Mouse (Mus musculus) embryo, embryonic 10 days (tissue): ENCODE measurements around the gene Ptprn2.

Experiments
- DNase-seq: peaks from one replicate; pipeline ENCODE4 v3.0.0-alpha.2; 2015; ENCODE audit warnings: low spot score

Gene Ptprn2

GRCm38 (mm10) chr12:116896651-116897050, 411.1 kb downstream of the Ptprn2 start:
- DNase-seq: no peak

- no peak for DNase-seq
Measured at GRCm38 (mm10) chr12:116901773-116902172, 416.3 kb downstream of the Ptprn2 start.

- DNase-seq: peak; percentile 18
Measured at GRCm38 (mm10) chr12:116907424-116907823, 421.9 kb downstream of the Ptprn2 start.

GRCm38 (mm10) chr12:116908668-116909067, 423.1 kb downstream of the Ptprn2 start:
- peak; percentile 29 for DNase-seq

GRCm38 (mm10) chr12:116916776-116917175, 431.3 kb downstream of the Ptprn2 start:
- no peak for DNase-seq

GRCm38 (mm10) chr12:116919185-116919584, 433.7 kb downstream of the Ptprn2 start:
- no peak for DNase-seq

GRCm38 (mm10) chr12:116919691-116920526, 434.4 kb downstream of the Ptprn2 start:
- DNase-seq: no peak

GRCm38 (mm10) chr12:116927115-116927514, 441.6 kb downstream of the Ptprn2 start:
- DNase-seq: no peak

GRCm38 (mm10) chr12:116927516-116927915, 442.0 kb downstream of the Ptprn2 start:
- DNase-seq: no peak

GRCm38 (mm10) chr12:116938158-116938854, 452.8 kb downstream of the Ptprn2 start:
- DNase-seq: no peak

GRCm38 (mm10) chr12:116943883-116944282, 458.4 kb downstream of the Ptprn2 start:
- no peak for DNase-seq

GRCm38 (mm10) chr12:116948151-116948928, 462.8 kb downstream of the Ptprn2 start:
- no peak for DNase-seq

- DNase-seq: no peak
Measured at GRCm38 (mm10) chr12:116949726-116950125, 464.2 kb downstream of the Ptprn2 start.

- no peak for DNase-seq
Measured at GRCm38 (mm10) chr12:116952452-116953205, 467.1 kb downstream of the Ptprn2 start.

- no peak for DNase-seq
Measured at GRCm38 (mm10) chr12:116959164-116959563, 473.6 kb downstream of the Ptprn2 start.

GRCm38 (mm10) chr12:116963906-116964305, 478.4 kb downstream of the Ptprn2 start:
- no peak for DNase-seq

- DNase-seq: no peak
Measured at GRCm38 (mm10) chr12:116968215-116968939, 482.9 kb downstream of the Ptprn2 start.

- DNase-seq: no peak
Measured at GRCm38 (mm10) chr12:116975547-116975946, 490.0 kb downstream of the Ptprn2 start.

- no peak for DNase-seq
Measured at GRCm38 (mm10) chr12:116976981-116977380, 491.5 kb downstream of the Ptprn2 start.

- peak; percentile 19 for DNase-seq
Measured at GRCm38 (mm10) chr12:116978201-116978600, 492.7 kb downstream of the Ptprn2 start.

GRCm38 (mm10) chr12:116981315-116981714, 495.8 kb downstream of the Ptprn2 start:
- no peak for DNase-seq
